Mouse (Mus musculus): ENCODE results near the gene Prkci.

GRCm38 (mm10) chr3:31100802-31101201 is 105.3 kb downstream of the Prkci start:
- TF ChIP-seq CTCF (IDR thresholded peaks at IDR 0.05; ENCODE audit: low read depth, low read length) = no peak
- TF ChIP-seq POLR2A (IDR thresholded peaks at IDR 0.05; ENCODE audit: borderline replicate concordance, low read depth, low read length) = no peak

Measured in bone marrow macrophage, adult 2 months (primary cell).